Mouse (Mus musculus): Measurements from ENCODE around the gene Auts2.

DNA sequence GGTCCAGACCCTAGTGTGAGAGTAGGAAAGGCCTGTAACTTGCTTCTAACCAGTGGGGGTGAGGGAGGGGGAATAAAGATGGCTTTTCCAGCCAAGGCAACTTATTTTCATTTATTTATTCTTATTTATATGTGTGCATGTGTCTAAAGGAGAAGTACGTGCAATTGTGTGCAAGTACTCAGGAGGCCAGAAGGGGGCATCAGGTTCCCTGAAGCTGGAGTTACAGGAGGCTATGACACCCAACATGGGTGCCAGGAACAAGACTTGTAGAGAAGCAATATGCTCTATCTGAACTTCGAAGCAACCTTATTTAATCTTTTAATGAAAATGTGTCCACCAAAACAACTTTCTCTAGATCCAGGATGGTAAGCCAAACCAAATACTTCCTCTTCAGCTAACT lies 39.7 kb downstream of the Auts2 start:
- no peak for TF ChIP-seq GATA1 (IDR thresholded peaks at IDR 0.05; ENCODE audit: low read length)
- no peak for TF ChIP-seq TAL1 (IDR thresholded peaks at IDR 0.05; ENCODE audit: low read length)
